Mouse (Mus musculus): ENCODE measurements around the gene Osbpl10.
"Not testable (repeated sequence)": the region's sequence is repeated elsewhere in the genome, so short reads cannot be mapped to it uniquely, and the experiment has no call there.

Osbpl10 gene

DNA sequence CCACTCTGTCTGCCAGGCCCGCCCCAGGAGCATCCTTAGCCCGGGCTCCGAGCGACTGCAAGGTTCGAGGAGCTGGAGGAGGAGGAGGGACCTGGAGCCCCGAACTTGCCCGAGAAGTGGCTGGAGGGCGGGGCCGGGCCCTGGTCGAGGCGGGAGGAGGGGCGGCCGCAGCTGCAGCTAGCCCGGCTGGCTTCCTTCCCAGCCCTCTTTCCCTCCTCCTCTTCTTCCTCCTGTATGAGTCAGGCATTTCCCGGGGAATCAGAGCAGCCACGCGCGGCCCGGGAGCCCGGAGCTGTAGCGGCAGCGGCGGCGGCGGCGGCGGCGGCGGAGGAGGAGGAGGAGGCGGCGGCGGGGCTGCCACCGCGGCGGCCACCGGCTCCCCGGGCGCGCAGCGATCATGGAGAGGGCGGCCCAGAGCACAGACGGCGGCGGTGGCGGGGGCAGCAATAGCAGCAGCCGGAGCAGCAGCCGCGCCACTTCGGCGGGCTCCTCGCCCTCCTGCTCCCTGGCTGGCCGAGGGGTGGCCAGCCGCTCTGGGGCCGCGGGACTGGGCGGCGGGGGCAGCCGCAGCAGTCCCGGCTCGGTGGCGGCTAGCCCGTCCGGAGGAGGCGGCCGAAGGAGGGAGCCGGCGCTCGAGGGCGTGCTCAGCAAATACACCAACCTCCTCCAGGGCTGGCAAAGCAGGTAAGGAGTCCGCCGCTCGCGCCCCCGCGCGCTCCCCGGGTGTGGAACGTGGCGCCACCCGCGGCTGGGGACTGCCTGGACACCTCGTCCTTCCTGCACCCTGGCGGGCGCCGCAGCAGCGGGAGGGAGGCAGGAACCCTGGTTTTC is at the start of gene Osbpl10:
Gene Osbpl10, plus strand, starts transcription at position 289 of the 831 bp plus-strand sequence.
- DNase-seq (ENCODE audit: low spot score), result peak; percentile 83

DNA sequence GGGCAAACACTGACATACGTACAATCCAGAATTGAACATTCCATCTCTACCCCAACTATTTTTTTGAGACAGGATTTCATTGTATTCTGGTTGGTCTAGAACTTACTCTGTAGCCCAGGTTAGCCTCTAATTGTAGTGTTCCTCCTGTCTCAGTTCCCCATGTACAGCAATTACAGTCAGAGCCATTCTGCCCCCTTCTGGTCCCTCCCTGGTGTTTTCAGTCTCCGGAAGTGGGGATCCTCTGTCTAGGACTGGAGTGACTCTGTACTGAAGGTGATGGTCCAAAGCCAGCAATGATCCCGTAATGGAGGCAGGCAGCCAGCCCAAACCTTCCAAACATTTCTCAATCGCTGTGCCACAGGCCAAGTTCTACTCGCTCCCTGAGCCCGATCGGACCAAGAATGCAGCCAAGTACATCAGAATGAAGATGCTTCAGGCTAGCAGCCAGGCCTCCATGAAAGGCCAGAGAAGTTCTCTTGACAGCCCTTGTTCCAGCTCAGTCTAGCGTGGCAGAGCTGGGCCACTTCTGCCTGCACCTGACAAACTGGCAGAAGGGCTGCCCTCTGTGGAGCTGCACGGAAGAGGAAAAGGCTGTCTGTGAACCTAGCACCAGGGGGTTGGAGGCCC is 47.8 kb upstream of the Osbpl10 start:
- peak; percentile 36 for DNase-seq (ENCODE audit: low spot score)

DNA sequence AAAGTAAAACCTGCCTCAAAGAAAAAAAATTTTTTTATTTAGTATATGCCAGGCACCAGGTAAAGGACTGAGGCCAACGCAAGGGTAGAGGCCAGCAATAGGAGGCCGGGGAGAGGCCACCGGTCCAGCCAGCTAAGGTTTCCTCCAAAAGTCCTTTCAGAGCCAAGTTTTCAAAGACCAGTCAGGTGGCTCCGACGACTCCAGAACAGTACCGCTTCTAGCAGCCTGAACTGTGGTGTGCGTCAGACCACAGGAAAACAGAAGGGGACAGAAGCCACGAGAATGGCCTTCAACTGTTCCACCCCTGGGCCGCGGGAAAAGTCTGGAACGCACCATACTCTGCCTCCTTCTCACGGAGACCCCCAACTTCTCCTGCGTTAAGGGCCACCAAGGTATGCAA is 45.8 kb upstream of the Osbpl10 start:
- no peak for DNase-seq (ENCODE audit: low spot score)

DNA sequence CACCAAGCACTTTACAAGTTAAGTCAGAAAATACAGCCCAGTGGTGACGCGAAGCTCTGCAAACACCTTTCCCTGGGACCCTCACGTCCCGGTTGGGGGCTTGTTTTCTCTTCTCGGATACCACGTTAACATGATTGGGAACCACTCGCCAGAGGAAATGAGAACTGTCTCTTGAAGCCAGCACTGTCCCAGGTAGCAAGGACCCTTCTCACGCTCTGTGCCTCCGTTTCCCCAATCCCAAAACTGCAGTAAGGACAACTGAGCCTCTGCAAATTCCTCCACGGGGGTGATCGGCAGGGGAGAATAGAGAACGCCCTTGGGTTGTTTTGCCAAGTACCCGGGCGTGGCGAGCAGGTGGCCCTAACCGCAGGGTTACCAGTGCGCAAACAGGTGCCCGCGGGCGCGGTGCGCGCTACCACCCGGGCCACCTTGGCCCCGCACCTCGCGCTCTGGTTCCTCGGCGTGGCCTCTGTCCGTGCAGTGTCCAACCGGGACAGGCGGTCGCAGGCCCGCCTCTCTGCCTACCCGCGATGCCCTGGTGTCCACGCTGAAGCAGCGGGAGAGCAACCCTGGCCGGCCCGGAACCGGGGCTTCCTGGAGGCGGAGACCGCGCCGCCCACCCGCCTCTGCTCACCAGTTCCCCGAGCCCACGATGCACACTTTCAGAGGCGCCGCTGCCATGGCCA is 45.2 kb upstream of the Osbpl10 start:
- DNase-seq (ENCODE audit: low spot score), result no peak

DNA sequence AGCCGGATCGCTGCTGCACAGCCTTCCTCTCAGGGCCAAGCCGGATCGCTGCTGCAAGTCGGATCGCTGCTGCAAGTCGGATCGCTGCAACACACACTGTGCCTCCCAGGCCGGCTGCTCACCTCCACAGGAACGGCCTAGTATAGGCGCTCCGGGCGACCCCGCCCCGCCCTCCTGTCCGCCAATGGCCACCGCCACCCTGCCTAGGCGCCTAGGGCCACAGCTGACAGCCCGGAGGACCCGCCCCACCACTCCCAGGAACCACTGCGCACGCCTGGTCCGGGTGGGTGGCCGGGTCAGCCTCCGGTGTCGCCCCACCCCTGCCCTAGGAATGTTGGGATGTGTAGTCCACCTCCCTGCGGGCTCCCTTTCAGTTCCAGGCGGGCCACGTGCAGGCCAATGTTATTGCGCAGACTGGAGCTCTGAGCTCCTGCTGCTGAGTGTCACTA is 44.6 kb upstream of the Osbpl10 start, which contains the start of gene Gpd1l:
Gene Gpd1l, minus strand, starts transcription at position 265 of the 449 bp plus-strand sequence.
- DNase-seq (ENCODE audit: low spot score), result peak; percentile 96

DNA sequence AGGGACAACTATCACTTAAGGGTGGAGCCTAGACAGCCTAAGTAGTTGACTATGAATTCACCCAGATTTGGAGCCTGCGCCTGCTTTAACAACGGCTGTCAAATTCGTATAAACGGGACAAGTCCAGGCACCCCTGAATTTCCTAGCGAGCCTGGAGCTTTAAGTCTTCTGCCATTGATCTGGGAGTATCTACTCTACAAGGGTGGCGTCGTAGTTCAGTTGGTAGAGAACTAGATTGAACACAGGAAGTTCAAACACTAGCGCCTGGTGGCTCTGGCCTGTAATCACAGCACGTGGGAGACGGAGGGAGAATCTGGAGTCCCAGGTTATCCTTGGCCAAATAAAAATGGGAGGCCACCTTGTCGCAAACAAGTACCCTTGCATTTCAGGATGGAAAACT is 44.1 kb upstream of the Osbpl10 start:
- no peak for DNase-seq (ENCODE audit: low spot score)

DNA sequence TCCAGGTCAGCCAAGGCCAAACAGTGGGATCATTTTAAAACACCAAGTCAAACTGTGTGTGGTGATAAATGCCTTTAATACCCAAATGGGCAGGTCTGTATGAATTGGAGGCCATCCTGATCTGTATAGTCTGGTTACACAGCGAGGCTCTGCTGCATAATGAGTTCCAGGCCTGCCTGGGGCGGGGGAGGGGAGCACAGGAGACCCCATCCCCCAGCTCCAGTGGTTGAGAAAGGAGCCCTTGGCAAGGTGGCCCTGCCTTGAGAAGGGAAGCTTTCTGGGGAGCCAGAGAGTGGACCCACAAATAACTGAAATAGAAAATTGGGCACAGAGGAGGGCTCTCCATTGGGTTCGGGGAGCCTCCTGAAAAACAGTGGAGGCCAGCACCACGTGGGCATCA is 43.0 kb upstream of the Osbpl10 start:
- DNase-seq (ENCODE audit: low spot score), result no peak

DNA sequence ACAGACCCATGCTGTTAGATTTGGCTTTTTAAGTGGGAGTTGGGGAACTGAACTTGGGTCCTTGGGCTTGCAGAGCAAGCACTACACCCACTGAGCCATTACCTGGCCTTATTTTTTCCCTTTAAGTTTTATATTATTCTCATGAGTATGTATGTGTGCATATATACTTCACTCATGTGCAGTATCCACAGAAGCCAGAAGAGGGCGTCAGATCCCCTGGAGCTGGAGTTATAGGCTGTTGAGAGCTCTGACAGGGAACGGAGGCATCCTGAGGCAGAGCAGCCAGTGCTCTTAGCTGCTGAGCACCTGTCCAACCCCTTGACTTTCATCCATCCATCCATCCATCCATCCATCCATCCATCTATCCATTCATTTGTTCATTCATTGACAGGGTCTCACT is 41.7 kb upstream of the Osbpl10 start:
- DNase-seq (ENCODE audit: low spot score), result no peak

DNA sequence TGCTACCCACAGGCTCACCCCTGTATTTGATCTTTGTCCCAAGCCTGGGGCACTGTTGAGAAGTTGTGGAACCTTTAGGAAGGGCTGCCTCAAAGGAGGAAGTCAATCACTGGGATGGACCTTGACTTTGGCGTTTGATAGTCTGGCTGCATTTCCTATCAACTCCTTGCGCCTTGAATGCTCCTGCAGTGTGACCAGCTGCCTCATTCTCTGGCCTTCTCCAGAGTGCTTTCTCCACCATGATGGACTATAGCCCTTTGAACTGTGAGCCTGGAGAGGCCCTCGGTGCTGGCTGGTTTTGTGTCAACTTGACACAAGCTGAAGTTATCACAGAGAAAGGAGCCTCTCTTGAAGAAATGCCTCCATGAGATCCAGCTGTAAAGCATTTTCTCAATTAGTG is 33.7 kb upstream of the Osbpl10 start:
- no peak for DNase-seq (ENCODE audit: low spot score)

DNA sequence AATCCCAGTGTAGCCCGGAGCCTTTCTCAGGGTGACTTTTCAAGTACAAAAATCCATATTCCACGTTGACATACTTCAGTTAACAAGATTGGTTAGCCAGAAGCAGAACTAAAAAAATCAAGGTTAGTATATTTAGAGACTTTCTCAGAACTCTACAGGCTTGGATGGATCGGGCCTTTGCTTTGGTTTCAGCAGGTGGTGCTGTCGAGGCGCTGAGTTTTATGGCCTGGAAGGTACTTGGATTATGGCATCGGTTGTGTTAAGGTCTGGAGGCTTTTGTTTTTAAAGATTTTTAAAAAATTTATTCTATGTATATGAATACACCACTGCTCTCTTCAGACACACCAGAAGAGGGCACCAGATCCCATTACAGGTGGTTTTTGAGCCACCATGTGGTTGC is 32.8 kb upstream of the Osbpl10 start:
- DNase-seq (ENCODE audit: low spot score), result no peak

DNA sequence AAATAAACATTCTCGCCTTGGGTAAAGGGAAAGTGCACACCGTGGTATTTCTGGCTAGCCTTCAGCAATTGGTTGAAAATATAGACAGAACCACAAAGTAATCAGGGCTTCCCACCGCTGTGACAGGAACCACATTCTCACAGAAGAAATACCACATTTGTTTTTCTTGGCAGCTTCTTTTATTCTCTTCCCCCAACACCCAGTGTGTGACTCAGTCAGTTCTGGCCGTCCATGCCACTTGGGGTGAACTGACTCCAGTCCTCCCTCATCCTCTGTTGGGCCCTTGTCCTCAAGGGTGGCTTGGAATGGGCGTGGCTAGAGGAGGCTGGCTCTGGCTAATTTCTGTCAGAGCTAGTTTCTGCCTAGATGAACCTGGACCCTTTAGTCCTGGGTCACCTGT is 30.0 kb upstream of the Osbpl10 start:
- no peak for DNase-seq (ENCODE audit: low spot score)

DNA sequence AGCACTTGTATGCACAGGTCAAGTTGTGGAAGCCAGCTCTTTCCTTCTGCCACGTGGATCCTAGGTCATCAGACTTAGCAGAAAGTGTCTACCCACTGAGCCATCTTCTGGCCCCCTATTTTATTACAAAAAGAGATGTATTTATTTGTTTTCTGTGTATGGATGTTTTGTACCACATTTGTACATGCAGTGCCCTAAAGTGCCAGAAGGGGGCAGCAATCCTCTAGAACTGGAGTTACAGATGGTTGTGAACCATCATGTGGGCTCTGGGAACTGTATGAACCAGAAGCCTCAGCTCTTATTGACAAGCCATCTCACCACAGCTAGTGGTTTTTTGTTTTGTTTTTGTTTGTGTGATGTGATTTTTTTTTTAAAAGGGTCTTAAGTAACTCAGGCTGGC is 25.5 kb upstream of the Osbpl10 start:
- no peak for DNase-seq (ENCODE audit: low spot score)

DNA sequence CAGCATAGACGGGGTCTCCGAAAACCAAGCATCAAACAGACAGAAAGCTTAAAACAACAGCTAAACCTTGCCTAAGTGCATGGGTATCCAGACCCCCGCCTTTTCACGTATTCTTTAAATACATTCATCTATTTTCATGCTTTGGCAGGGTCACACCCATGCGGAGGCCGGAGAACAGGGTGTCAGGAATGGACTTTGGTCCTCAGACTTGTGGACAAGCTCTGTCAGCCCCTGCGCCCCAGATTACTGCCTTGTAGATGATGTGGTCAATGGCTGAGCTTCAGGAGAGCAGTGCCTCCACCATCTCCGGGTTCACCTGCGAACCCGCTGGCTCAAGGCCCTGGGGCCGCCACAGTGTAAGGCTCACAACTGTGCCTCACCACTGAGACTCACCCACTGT is 23.0 kb upstream of the Osbpl10 start:
- no peak for DNase-seq (ENCODE audit: low spot score)

DNA sequence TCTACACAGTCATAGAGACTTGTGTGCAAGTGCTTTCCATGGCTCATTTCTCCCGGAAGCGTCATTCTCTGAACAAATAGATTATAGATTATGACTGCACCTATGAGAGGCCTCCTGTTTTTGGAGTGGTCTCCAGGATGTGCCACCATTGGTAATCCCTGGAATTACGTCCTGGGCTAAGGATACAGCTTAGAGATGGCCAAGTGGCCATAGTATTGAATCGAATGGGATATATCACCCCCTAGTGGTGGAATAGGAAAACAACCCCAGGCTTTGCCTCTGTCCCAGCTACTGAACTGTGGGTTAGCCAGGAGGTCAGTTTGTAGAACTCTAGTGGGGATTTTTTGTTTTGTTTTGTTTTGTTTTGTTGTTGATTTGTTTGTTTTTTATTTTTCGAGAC is 21.4 kb upstream of the Osbpl10 start:
- DNase-seq (ENCODE audit: low spot score), result peak; percentile 47

DNA sequence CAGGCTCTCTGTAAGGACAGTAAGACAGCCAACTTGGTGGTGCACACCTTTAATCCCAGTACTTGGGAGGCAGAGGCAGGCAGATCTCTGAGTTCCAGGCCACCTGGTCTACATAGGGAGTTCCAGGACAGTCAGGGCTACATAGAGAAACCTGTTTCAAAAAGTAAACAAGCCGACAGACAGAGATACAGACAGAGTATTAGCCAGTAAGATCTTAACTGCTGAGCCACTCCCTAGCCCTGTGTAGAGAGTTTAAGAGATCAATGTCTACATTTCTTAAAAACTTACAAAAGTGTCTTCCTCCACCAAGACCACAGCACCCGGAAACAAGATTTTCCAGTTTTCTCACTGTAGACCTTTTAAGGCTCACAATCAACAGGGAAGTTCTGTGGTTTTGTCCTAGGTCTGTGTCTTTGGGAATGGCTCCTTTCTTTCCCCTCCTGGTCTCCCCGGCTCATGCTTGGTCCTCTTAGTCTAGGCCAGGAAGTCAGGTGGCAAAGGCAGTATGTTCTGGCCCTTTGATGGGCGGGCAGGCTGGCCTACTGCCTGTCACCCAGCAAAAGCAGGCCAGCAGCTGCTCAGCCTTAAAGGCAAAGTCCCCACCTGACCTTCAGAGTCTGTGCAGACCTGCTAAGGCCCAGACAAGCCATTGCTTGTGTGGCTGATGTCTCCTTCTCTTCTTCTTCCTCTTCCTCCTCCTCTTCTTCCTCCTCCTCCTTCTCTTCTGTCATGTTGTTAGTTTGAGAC is 18.2 kb upstream of the Osbpl10 start:
- no peak for DNase-seq (ENCODE audit: low spot score)

DNA sequence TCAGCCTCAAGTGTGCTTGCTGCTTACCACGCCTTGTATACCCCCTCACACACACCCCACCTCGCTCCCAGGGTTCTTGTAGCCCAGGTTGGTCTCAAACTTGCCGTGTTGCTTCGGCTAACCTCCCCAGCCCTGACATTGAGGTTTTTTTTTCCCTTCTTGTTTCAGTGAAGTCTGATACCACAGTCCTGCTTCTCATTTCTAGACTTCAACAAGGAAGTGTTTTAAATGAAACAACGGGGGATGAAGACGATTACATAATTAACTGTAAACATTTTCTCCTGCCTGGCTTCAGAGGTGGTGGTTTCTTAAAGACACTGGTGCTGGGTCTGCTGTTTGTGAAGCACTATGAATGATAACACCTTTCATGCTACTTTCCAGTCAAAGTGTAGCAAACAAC is 17.5 kb upstream of the Osbpl10 start:
- no peak for DNase-seq (ENCODE audit: low spot score)

DNA sequence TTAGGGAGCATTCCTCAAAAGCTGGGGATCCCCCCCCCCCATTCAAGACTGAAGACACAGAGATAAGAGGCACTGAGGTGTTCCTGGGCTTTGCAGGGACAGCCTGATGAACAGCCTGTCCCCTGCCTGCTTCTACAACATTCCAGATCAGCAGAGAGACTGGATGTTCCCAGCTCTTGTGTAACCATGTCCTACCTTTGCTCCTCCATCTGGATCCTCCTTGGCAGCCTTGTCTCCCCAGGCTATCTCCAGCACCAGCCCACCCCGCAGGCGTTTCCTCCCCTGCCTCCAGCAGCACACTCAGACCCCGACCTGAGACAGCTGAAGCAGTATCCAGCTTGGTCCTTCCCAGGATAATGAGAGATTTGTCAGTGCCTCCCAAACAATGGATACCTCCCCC is 14.3 kb upstream of the Osbpl10 start:
- no peak for DNase-seq (ENCODE audit: low spot score)

DNA sequence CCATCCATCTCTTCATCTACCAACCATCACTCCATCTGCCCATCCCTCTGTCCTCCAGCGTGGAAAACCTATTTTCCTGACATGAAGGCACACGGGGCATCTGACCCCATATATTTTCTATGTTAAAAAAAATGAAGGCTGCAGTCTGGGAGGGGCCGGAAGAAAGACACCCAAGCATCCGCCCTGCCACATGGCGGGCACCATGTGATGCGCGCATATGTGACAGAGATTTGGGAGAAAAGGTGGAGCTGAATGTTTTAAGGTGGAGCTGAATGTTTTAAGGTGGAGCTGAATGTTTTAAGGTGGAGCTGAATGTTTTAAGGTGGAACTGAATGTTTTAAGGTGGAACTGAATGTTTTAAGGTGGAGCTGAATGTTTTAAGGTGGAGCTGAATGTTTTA is 12.1 kb upstream of the Osbpl10 start:
- not testable (repeated sequence) for DNase-seq (ENCODE audit: low spot score)

DNA sequence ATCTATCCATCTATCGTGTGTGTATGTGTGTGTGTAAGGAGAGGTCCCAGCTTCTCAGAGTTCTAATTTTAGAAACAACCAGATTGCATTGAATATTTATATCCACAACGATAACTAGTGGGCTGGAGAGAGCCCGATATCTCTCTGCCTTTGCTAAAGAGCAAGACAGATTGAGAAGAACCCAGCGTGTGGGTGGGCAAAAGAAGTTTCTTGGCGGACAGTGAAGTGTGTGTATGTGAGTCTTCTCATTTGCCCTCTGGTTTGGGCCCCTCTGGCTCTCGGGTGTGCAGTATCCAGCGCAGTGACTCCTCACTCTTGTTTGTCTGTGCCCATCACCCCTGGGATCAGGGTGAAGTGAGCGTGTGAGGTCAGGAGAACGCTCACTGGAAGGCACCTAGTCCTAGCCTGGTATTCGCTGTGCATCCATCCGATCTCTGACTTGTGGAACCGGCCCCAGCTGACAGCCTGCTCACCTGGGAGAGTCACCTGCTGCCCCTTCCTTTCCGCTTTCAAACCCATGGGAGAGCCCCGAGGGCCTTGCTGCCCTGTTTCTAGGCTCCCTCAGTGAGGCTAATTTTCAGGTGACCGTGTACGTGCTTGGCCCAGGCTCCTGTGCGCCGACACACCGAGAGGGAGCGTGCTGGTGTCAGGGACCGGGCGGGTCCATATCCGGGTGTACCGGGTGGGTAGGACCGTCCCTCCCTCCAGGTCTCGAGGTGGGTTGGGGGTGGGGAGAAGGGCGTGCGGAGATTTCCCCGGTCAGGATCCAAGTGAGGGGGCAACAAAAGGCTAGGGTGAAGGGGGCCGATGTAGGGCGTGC is 698 bp upstream of the Osbpl10 start:
- peak; percentile 51 for DNase-seq (ENCODE audit: low spot score)

DNA sequence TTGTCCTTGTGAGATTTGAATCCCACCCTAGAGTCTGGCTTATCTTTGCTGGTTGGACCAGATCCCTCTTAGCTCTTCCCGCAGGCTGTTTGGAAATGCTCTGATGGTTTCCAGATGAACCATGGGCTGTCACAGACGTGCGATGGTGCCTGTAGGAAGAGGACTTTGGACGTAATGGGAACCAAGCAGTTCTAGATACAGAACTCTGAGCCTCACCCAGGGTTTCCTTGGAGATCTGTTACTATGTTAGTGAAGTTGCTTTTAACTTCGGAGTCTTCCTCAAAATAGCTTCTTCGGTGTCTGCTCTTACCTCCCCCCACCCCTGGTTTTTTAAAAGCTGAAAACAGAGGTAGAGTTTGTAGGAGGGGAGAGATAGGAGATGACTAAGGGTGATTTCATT is 1.6 kb downstream of the Osbpl10 start:
- DNase-seq (ENCODE audit: low spot score), result no peak

DNA sequence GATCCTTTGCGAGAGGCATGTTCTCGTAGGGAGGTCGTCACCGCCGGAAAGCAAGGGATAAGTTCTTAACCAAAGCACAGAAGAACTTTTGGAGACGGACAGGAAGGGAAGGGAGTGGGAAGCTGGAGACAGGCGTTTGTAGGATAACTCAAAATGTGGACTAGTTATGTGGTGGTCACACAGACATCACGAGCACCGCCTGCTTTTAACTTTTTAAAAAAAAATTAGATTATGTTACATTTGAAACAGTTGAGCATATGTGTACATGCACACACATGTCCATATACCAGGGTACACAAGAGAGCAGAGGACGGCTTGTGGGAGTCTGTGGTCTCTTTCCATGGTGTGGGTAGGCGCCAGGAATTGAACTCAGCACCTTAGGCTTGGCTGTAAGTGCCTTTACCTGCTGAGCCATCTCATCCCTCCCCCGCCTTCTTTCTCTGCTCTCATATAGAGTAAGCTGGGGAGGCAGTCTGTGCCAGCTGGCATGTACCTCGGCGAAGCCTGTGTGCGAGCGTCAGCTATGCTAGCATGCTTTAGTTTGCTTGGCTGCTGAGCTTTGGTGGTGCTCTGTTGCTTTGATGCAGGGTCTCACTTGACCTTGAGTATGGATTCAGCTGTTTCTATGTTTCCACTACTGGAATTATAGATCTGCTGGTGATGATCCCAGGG is 4.5 kb downstream of the Osbpl10 start, which contains the start of gene Rps27rt:
Gene Rps27rt, minus strand, starts transcription at position 51 of the 672 bp plus-strand sequence.
- DNase-seq (ENCODE audit: low spot score), result no peak

Measured in layer of hippocampus, adult 11-12 months (tissue).